Mouse (Mus musculus): ENCODE measurements around the gene Otogl.

Gene Otogl

GRCm38 (mm10) chr10:107912084-107912573 is at the start of gene Otogl:
Gene Otogl (minus strand): TSS chr10:107912134.
- no peak for DNase-seq (ENCODE audit: low read depth in 1 of 2, low spot score in 2 of 2)

- DNase-seq (ENCODE audit: low read depth in 1 of 2, low spot score in 2 of 2) = no peak
Observed at GRCm38 (mm10) chr10:107956588-107956987, 44.7 kb upstream of the Otogl start.

GRCm38 (mm10) chr10:107954444-107954843 is 42.5 kb upstream of the Otogl start:
- no peak for DNase-seq (ENCODE audit: low read depth in 1 of 2, low spot score in 2 of 2)

DNA sequence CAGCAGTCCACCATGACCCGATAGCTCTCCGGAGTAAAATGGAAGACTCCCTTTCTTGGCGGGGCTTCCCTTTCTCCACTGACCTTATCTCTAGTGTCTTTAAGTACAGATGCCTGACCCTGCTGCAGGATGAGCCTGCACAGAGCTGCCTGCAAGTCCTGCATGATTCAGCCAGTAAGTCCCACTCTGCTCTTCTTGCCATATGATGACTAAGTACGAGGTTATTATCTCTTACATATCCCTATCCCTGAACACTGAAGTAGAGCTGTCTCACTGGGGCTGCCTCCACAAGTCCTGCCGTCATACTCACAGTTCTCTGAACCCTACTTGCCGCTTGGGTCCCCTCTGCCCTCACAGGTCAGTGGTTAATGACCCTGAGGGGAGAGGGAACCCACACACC is 39.7 kb upstream of the Otogl start:
- DNase-seq (ENCODE audit: low read depth in 1 of 2, low spot score in 2 of 2) = no peak

GRCm38 (mm10) chr10:107949945-107950344 is 38.0 kb upstream of the Otogl start:
- no peak for DNase-seq (ENCODE audit: low read depth in 1 of 2, low spot score in 2 of 2)

DNA sequence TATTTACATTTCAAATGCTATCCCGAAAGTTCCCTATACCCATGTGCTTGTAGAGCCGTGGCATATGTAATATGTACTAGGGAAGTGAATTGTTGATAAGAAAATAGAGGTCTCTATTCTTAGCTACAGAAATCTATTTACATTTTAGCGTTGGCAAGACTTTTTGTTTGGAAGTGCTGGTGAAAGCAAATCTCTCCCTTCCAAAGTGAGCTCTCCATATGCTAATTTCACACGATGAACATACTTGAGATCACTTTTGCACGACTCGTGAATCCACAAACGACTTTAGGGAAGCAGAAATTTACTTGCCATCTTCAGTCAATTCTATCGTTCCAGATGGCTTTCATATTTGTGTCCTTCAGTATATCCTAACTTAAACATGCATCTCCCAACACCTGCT is 36.7 kb upstream of the Otogl start:
- no peak for DNase-seq (ENCODE audit: low read depth in 1 of 2, low spot score in 2 of 2)

GRCm38 (mm10) chr10:107948038-107948437 is 36.1 kb upstream of the Otogl start:
- no peak for DNase-seq (ENCODE audit: low read depth in 1 of 2, low spot score in 2 of 2)

DNA sequence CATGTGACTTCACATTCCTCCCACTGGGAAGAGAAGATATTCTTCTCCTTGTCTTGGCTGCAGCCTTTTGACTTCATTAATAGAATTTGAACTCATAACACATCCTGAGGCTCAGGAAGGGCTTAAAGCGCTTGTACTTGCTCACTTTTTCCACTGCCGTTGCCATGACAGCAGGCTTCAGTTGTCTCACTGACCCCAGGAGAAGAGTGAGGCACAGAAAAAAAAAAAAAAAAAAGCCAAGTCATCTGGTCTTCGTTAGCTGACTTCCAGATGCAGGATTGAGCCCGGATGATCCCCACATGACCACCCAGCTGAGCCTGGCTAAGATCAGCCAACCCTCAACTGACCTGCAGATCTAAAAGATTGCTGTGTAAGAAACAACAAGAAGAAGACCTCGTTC is 34.4 kb upstream of the Otogl start:
- no peak for DNase-seq (ENCODE audit: low read depth in 1 of 2, low spot score in 2 of 2)

- DNase-seq (ENCODE audit: low read depth in 1 of 2, low spot score in 2 of 2) = no peak
Observed at GRCm38 (mm10) chr10:107943859-107944258, 31.9 kb upstream of the Otogl start.

DNA sequence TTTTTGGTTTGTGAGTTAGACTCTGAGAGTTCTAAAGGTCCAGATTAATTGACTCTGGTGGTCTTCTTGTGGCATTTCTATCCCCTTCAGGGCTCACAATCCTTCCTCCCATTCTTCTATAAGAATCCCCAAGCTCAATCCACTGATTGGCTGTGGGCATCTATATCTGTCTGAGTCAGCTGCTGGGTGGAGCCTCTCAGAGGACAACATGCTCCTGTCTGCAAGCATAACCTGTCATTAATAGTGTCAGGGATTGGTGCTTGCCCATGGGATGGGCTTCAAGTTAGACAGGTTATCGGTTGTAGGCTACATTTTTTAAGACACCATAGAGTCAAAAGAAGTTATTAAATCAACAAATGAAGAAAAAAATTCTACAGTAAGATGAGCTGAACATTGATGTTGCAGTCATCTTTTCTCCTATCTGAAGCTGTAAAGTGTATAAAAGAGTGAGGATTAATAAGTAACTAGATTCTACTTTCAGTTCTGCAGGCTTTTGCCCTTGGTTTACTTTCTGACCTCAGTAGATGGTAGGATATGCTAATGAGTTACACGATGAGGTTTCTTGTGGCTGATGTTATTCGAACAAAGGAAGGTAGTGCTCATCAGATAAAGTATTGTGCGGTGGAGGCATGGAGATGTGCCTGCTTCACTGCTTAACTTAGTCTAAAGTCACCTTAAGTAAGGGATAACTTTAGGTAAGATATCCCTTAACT is 29.4 kb upstream of the Otogl start:
- DNase-seq (ENCODE audit: low read depth in 1 of 2, low spot score in 2 of 2) = no peak

DNA sequence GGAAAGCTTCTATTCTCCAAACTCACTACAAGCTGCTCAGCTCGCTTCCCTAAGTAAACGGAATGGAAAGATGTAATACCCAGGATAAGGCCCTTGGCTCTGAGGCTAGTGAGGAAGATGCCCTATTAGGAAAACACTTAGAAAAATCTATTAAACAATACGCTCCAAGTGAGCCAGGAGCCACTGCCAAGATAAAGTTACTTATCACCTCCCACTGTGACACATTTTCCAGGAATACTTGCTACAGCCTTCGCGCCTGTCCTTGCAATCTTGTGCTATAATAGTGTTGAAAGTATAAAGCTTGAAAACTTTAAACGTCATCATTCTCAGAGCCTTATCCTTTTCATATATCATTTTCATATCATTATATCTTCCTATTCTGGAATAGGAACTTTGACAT is 28.4 kb upstream of the Otogl start:
- DNase-seq (ENCODE audit: low read depth in 1 of 2, low spot score in 2 of 2) = no peak

- no peak for DNase-seq (ENCODE audit: low read depth in 1 of 2, low spot score in 2 of 2)
Observed at GRCm38 (mm10) chr10:107939821-107940220, 27.9 kb upstream of the Otogl start.

DNA sequence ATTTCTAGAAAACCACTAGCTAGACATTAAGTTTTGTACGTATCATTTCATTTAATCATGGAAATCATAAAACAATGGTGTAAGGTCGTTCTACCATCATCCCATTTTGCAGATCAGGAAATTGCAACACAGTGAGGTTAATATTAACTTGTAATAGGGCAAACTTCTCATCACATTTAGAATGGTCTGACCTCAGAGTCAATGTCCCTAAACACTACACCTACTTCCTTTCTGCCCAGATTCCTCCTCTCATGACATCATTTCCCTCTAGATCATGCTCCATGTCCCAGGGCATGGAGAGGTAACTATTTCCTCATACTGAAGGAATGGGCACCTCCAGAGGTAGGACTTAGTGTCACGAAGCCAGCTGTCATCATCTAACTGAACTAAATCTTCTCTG is 22.1 kb upstream of the Otogl start:
- no peak for DNase-seq (ENCODE audit: low read depth in 1 of 2, low spot score in 2 of 2)

DNA sequence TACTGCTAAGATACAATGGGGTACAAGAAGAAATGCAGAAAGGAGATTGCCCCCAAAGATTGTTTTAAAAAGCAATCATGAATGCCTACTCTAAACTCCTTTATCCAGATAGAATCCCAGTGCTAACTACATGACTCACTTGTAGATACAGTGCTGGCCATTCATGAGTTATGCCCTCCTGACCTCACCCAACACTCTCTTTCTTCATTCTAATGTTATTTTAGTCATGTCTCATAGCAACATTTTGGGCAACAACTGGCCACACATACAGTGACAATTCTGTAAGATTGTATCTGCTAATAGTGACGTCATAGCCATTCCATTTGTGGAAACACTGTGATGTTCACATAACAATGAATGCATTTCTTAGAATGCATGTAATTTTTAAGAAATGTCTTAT is 21.6 kb upstream of the Otogl start:
- no peak for DNase-seq (ENCODE audit: low read depth in 1 of 2, low spot score in 2 of 2)

DNA sequence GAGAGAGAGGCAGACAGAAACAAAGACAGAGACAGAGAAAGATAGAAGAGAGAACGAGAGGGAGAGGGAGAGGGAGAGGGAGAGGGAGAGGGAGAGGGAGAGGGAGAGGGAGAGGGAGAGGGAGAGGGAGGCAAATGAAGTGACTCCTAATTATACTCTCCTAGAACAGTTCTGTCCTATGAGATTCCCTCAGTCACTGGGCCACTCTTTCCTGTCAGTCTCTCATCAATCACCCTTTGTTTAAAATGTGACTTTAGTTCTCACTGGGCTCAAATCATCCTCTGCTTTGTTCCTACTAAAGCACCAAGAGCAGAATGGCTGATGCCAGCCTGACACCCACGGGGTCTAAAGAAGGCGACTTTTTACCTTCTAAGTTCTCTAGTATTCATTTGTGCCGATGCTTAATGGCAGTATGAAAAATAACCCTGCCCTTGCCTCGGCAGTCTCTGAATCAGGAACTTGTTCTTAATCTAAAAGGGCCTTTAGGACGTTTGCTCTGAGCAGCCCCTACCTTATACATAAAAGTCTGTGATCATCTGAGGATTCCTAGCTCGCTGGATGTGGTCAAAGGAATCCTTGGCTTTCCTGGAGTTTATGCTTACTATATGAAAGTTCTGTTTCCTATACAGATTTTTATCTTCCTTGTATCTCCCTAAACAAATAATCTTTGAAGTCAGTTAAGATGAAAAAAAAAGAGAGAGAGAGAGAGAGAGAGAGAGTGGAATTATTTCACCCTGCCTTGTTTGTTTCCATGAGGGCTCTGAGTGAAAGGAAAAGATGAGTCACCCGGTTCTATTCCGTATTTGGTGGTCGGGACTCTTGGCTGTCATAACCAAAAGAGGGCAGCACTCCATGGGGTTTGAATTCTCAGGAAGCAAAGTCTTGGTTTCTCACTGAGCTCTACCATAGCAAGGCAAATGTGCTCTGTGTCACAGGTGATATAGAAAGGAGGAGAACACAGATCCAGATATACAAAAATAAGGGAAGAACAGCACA is 20.2 kb upstream of the Otogl start:
- DNase-seq (ENCODE audit: low read depth in 1 of 2, low spot score in 2 of 2) = no peak

DNA sequence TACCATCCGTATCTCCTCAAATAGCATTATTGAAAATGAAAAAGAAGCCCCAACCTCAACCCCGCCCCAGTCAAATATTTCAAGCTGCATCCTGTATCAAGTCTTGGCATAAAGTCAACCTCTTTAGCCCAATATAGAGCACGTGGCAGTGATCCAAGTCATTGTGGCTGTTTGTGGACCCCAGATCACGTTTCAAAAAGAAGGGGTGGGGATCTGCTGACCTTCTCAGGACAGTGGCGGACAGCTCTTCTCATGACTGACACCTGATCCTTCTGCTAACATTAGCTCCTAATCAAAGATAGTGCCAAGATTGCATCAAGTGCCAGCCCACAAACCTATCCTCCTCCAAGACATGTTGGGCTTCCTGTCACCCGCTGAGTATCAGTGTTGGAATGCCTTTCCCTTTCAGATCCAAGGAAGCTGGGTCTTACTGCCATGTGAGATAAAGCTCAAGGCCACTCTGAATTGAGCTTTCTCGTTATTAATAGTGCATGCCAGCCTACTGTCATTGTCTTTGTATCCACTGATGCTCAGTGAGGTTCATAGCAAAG is 18.6 kb upstream of the Otogl start:
- DNase-seq (ENCODE audit: low read depth in 1 of 2, low spot score in 2 of 2) = no peak

GRCm38 (mm10) chr10:107925306-107925705 is 13.4 kb upstream of the Otogl start:
- DNase-seq (ENCODE audit: low read depth in 1 of 2, low spot score in 2 of 2) = no peak

DNA sequence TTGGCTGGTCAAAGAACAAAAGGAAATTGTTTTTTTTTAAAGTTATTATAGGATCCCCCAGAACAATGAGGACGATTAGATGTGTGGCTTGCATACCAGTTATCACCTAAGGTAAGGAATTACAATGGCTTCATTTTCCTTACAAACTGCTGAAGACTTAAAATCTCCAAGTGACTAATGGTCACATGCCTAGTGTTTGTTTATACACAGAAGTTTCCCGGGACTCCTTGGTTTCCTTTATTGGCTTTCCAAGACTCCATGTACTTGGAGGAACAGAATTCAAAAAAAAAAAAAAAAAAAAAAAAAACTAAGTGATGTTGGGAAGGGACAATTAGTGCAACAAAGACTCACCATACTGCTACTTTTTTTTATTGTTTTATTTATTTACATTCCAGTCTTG is 11.9 kb upstream of the Otogl start:
- DNase-seq (ENCODE audit: low read depth in 1 of 2, low spot score in 2 of 2) = no peak

DNA sequence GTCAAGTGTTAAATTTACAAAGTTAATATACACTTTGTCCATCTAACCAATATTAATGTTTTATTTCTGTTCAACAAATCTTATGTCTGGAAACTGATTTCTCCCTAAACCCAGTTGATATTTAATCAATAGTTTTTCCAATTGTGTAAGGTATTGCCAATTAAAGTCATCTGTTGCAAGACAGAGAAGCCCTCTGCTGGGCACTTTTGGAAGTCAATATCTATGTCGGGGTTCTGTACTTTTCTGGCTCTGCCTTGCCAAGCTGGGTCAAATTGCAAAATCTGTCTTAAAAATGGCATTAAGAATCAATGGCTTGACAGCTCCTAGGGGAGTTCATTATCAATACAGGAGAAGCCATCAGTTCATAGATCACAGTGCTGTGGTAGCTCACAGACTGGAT is 10.8 kb upstream of the Otogl start:
- DNase-seq (ENCODE audit: low read depth in 1 of 2, low spot score in 2 of 2) = no peak

DNA sequence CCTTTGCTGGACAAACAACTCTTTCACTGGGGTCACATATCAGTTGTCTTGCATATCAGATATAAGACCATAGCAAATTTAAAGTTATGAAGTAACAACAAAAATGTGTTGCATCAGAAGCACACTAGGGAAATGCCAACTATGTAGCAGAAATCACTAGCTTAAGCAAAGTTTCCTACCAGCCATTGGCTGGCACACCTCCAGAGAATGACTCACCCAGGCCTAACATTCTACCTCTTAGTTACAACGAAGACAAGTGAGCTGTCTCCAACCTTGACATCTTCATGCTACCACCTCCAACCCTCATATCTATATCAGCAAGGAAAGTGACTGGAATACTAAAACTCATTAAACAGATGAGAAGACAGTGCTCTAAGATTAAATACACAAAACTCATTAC is 9.6 kb upstream of the Otogl start:
- DNase-seq (ENCODE audit: low read depth in 1 of 2, low spot score in 2 of 2) = no peak

GRCm38 (mm10) chr10:107921134-107921533 is 9.2 kb upstream of the Otogl start:
- DNase-seq (ENCODE audit: low read depth in 1 of 2, low spot score in 2 of 2) = no peak

DNA sequence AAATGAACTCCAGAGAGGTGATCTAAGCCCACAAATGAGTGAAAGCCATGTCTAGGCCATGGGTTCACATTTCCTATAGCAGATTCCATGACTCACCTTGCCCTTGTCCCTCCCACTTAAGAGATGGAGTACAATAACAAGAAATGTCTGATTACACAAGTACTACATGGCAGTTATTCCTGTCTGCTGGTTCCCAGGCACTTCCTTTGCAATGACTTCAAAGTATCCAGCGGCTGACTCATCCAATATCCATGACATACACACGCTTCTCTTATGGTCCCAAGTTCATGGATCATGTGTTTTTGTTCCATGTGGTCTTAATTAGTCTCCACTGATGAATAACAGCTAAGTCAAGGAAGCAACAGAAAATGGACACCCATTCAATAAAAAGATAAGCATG is 1.1 kb upstream of the Otogl start:
- DNase-seq (ENCODE audit: low read depth in 1 of 2, low spot score in 2 of 2) = no peak

All from monocyte, adult 2 months (primary cell).